Mouse (Mus musculus) R1 (cell line): Measurements from ENCODE around the gene Macf1.

Source experiments
- DNase-seq: peaks from one replicate; pipeline ENCODE4 v3.0.0-alpha.2; 2018; ENCODE audit warnings: low read depth, low spot score

Gene Macf1

GRCm38 (mm10) chr4:123306999-123307398 lies 377.2 kb downstream of the Macf1 start:
- no peak for DNase-seq

- DNase-seq: peak; percentile 81
Observed at GRCm38 (mm10) chr4:123305789-123306188, 378.4 kb downstream of the Macf1 start.
